Mouse (Mus musculus) olfactory bulb, adult 2 months (tissue): ENCODE measurements around the gene Ube2o. TPM values are rescaled to one million over a fixed set of nuclear protein-coding genes. Genes with fewer than 3 reads are reported as not detected.
"Not testable (repeated sequence)": the region's sequence is repeated elsewhere in the genome, so short reads cannot be mapped to it uniquely, and the experiment has no call there.

Source experiments
- H3K27ac ChIP-seq: fragments of 200-500 bp; 2 replicates; pipeline ENCODE4 v1.5.1; 2012; ENCODE audit warnings: low read depth, low read length; ENCODE audit not compliant: insufficient read depth
- H3K4me1 ChIP-seq: fragments of 200-500 bp; 2 replicates; pipeline ENCODE4 v1.6.1; 2012; ENCODE audit warnings: low read length; ENCODE audit not compliant: control insufficient read depth, insufficient read depth
- H3K4me3 ChIP-seq: fragments of 200-500 bp; 2 replicates; pipeline ENCODE4 v1.5.1; 2012; ENCODE audit warnings: mild to moderate bottlenecking, low read depth, low read length, moderate library complexity; ENCODE audit not compliant: insufficient read depth
- CTCF ChIP-seq: fragments of 200-500 bp; IDR thresholded peaks from 2 replicates; pipeline ENCODE4 v1.5.1; 2012; ENCODE audit warnings: low read depth, mild to moderate bottlenecking, low read length, moderate library complexity; ENCODE audit not compliant: insufficient read depth
- POLR2A ChIP-seq: fragments of 200-500 bp; IDR thresholded peaks from 2 replicates; pipeline ENCODE4 v1.6.1; 2012; ENCODE audit warnings: mild to moderate bottlenecking, low read depth, low read length, moderate library complexity; ENCODE audit not compliant: insufficient read depth
- WGBS: fragments of 180-500 bp; shearing (Covaris S2); methylation state at CpG from one replicate; pipeline ENCODE4 v1.1.7; 2018; 5-methylcytosine and 5-hydroxymethylcytosine counted together
- polyA plus RNA-seq: library from polyadenylated mRNA; stranded (reverse); fragments of >200 nt; gene quantifications from 2 replicates; pipeline ENCODE4 v1.2.4, GENCODE M21; 2012; ENCODE audit warnings: low replicate concordance; ENCODE audit not compliant: missing spikeins, insufficient read depth, insufficient read length

Gene Ube2o
- polyA plus RNA-seq, 1 experiment: not detected

GRCm38 (mm10) chr11:116617641-116618040 is 36.4 kb upstream of the Ube2o start:
- Histone ChIP-seq H3K27ac (no peak overlapping the region), H3K4me3 (no peak overlapping the region), H3K4me1 (peaks cover 14% of the 10 kb centered on the region)
- 47% methylated on average over 7 of the region's 7 CpGs for WGBS
- TF ChIP-seq POLR2A: no peak
- no peak for TF ChIP-seq CTCF

- no peak overlapping the region for H3K27ac ChIP-seq
- no peak for TF ChIP-seq POLR2A
- TF ChIP-seq CTCF: no peak
- H3K4me3 ChIP-seq: no peak overlapping the region
- 80% methylated on average over 10 of the region's 10 CpGs for WGBS
- H3K4me1 ChIP-seq: peaks cover 14% of the 10 kb centered on the region
Measured at GRCm38 (mm10) chr11:116616438-116617118, 35.3 kb upstream of the Ube2o start.

- Histone ChIP-seq H3K4me1 (peaks cover 11% of the 10 kb centered on the region), H3K27ac (no peak overlapping the region), H3K4me3 (no peak overlapping the region)
- TF ChIP-seq POLR2A (no peak), CTCF (no peak)
- 51% methylated on average over 14 of the region's 15 CpGs for WGBS
Measured at GRCm38 (mm10) chr11:116615735-116616437, 34.6 kb upstream of the Ube2o start.

- WGBS: 92% methylated on average over 6 of the region's 6 CpGs
- Histone ChIP-seq H3K4me3 (no peak overlapping the region), H3K27ac (no peak overlapping the region), H3K4me1 (peaks cover 4% of the 10 kb centered on the region; the same call in 1 of the 2 replicates)
- no peak for TF ChIP-seq CTCF
- no peak for TF ChIP-seq POLR2A
Measured at GRCm38 (mm10) chr11:116613234-116613633, 32.0 kb upstream of the Ube2o start.

- TF ChIP-seq CTCF: no peak
- TF ChIP-seq POLR2A: no peak
- WGBS: 100% methylated on average over 1 of the region's 1 CpGs
- Histone ChIP-seq H3K4me3 (no peak overlapping the region), H3K27ac (no peak overlapping the region), H3K4me1 (peaks cover 4% of the 10 kb centered on the region; the same call in 1 of the 2 replicates)
Measured at GRCm38 (mm10) chr11:116612554-116612953, 31.3 kb upstream of the Ube2o start.

DNA sequence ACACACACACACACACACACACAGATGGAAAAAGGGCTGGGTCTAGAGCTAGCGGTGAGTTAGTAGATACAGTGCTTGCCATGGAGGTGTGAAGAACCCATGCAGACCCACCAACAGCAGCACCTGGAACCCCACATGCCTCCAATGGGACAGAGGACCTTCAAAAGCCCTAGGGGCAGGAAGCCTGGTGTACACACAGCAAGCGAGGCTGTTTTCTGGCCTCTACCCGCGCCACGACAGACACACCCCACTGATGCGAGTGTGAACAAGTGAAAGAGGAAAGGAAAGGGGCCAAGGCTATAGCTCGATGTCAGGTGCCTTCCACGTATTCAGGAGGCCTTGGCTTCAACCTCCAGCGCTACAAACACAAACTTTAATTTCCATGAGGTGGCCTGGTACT is 30.6 kb upstream of the Ube2o start:
- peaks cover 4% of the 10 kb centered on the region; the same call in 1 of the 2 replicates for H3K4me1 ChIP-seq
- no peak overlapping the region for H3K4me3 ChIP-seq
- 92% methylated on average over 9 of the region's 9 CpGs for WGBS
- H3K27ac ChIP-seq: no peak overlapping the region
- TF ChIP-seq CTCF (no peak), POLR2A (no peak)

GRCm38 (mm10) chr11:116611168-116611567 is 29.9 kb upstream of the Ube2o start:
- H3K27ac ChIP-seq, H3K4me3 ChIP-seq, H3K4me1 ChIP-seq: not testable (repeated sequence)
- WGBS: 91% methylated on average over 9 of the region's 9 CpGs

GRCm38 (mm10) chr11:116609965-116610630 is 28.9 kb upstream of the Ube2o start:
- 92% methylated on average over 15 of the region's 15 CpGs for WGBS
- Histone ChIP-seq H3K27ac (no peak overlapping the region), H3K4me3 (no peak overlapping the region), H3K4me1 (no peaks in the 10 kb centered on the region)
- TF ChIP-seq POLR2A: no peak
- no peak for TF ChIP-seq CTCF

DNA sequence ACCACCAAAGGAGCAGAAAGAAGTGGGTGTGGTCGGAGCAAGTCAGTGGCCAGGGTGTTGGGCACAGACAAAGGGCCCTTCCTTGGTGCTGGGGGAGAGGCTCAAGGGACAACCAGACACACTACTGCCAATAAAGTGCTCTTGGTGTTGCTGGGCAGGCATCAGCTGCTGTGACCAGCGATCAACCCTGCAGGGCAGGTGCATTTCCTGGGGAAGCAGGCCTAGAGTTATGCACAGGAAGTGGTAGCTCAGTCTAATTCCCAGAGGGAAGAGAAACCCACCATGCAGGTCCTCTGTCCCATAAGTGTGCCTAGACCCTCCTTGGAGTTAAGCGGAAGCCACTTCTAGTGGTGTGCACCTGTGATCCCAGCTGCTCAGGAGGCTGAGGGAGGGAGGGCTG is 26.5 kb upstream of the Ube2o start:
- H3K4me1 ChIP-seq: no peaks in the 10 kb centered on the region
- WGBS: 91% methylated on average over 3 of the region's 3 CpGs
- H3K27ac ChIP-seq: no peak overlapping the region
- no peak overlapping the region for H3K4me3 ChIP-seq
- TF ChIP-seq POLR2A (no peak), CTCF (no peak)
